Mouse (Mus musculus): ENCODE measurements around the gene Itga9.

DNA sequence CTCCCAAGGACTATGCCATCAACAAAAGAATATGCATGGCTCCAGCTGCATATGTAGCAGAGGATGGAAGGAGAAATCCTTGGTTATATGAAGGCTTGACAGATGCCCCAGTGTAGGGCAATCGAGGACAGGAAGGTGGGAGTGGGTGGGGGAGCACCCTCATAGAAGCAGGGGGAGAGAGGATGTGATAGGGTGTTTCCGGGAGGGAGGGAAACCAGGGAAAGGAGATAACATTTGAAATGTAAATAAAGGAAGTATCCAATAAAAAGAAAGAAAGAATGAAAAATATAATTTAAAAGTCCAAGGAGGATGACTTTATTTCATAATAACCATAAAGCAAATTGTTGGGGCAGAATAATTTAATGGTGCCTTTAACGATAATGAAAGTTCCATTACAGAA lies 307.1 kb downstream of the Itga9 start:
- no peak for TF ChIP-seq CTCF (conservative IDR thresholded peaks at IDR 0.05; ENCODE audit: insufficient read depth, insufficient read length, low read depth, low read length)
- no peak for TF ChIP-seq POLR2A (IDR thresholded peaks at IDR 0.05; ENCODE audit: low read depth, low read length)
